Mouse (Mus musculus) kidney, postnatal 36 days (tissue): ENCODE measurements around the gene Wipf3.

Source experiments
- DNase-seq, 2 experiments: peaks; one replicate each; pipeline ENCODE4 v3.0.0; 2021 to 2022; ENCODE audit warnings: mixed read lengths in 2 of 2

The Wipf3 gene

DNA sequence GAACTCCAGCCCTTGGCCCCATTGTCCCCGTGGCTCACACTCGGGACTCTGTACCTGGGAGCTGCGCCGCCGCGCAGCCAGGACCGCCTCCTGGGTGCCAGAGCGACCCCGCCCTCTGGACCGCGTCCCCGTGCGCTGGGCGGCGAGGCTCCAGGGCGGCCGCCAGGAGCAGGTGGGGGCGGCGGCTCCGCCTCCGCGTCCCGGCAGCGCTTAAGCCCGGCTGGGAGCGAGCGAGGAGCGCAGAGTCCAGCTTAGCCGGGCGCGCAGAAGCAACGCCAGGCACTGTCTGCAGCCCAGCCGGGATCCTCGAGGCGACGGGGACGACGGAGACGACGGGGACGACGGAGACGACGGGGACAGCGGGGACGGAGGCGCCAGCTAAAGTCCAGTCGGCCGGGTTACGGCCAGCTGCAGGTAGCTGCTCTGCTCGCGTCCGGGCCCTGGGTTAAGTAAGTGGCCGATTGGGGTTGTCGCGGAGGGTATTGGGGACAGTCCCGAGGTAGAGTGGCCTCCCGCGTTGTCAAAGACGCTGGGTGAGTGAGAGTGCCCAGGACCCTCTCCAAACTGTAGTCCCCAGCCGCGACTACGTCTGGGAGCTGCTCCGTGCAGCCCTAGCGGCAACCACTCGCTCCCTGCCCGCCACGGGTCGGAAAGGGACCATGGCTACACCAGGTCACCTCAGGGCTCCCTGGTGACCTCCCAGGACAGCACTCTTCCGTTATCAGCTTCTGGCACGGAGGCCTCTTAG lies at the start of gene Wipf3:
Wipf3 (plus strand) TSS at position 157 of the 748 bp plus-strand sequence.
- DNase-seq = peak; percentile 83 to 89

DNA sequence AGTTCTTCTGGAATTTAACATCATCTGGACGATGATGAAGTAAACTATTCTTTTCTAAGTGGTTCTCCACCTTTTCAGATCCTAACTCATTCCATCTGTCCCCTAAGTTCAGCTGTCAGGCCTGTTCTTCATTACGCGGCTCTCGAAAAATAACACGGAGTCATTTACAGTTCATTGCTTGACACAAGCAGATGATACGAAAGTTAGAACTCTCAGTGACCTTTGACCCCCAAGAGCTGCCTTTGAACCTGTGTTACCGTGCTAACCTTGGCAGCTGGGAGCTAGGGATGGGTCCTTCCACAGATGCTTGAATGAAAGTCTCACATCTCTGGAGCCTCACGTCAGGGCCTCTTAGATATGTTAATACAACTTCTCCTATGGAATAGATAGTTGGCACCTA lies 46.8 kb upstream of the Wipf3 start:
- DNase-seq = no peak

DNA sequence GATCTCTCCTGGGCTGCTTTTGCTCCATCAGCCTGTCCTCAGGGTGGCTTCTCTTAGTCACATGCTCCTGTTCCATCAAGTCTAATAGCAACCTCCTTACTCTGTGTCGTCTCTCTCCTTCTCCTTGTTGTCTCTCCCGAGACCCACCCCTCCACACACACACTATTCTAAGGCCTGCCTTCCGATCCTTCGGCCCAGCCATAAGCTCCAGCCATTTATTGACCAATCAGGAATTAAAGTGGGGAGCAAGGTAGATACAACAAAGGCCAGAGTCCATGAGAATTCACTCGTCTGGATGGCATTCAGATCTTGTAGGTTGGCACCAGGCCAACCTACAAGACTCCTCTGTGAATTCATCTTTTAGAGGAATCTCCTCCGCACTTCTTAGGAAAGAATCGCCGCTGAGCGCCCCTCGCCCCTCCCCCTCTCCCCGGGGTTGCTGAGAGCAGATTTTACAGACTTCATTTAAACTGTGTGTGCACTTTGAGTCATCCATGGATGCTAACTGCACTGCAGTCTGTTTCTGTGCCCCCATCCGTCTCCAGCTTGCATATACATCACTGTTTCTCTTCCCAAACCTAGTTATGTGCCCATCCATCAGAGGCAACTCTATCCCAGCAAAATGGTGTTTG lies 45.4 kb upstream of the Wipf3 start:
- no peak for DNase-seq

DNA sequence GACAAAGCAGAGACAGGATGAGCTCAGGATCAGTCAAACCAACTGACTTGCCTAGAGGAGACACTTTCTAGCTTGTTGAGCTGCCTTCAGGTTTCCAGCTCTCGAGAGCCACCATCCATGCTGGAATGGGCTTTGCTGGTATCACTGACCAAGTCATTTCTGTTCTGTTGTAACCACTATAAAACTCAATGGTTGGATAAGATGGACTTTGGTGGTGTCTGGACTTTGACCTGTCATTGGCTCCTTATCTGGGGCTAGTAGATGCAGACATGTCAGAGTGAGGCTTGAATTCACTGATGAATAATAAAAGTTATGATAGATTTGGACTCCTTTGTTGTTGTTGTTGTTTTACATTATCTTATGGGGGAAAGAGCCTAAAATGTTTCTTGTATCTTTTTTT lies 44.6 kb upstream of the Wipf3 start:
- no peak for DNase-seq

DNA sequence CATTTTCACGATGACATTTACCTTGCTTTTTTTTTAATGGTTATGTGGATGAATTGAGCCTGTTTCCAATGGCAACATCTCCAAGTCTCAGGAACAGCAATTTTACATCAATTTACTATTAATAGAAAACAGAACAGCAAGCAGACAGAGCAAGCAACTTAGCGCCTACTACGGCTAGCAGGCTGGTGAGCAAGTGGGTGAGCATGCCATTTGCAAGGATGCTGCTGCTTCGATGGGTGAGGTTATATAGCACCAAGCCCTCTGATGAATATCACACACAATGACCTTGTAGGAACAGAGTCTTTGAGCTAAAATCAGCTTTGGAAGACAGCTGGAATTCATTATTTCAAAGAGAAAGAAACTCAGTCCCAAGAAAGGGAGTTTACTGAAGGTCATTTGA lies 43.0 kb upstream of the Wipf3 start:
- no peak for DNase-seq

DNA sequence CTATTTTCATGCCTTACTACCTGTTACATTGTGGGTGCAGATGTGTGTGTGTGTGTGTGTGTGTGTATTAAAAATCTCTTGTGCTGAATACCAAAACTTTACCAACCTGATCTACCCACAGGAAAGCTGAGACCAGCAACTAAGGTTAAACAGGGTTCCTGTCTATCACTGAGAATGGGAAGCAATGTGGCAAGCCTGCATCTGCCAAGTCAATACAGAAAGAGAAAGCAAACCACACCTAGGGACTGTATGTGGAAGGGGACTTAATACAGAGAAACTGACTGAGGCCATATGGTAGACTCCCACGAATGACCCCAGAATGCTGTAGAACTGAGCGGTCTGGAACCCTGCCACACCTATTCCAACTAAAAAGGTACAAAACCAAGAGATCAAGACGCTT lies 42.4 kb upstream of the Wipf3 start:
- DNase-seq = no peak

DNA sequence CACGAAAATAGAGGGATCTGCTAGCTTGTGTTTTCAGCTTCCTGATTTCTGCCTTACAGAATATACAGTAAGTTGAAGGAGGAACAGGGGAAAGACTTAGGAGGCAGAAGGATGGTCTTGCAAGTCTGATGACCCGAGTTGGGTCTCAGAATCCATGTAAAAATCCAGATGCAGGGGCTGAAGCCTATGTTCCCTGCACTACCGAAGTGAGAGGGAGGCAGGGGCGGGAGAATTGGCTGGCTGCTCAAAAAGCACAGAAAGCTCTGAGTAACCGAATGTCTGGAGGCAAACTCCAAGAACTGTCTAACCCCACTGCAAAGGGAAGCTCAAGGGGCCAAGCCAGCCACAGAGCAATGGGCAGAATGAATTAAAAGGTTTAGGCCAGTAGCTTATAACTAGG lies 41.7 kb upstream of the Wipf3 start:
- no peak for DNase-seq

DNA sequence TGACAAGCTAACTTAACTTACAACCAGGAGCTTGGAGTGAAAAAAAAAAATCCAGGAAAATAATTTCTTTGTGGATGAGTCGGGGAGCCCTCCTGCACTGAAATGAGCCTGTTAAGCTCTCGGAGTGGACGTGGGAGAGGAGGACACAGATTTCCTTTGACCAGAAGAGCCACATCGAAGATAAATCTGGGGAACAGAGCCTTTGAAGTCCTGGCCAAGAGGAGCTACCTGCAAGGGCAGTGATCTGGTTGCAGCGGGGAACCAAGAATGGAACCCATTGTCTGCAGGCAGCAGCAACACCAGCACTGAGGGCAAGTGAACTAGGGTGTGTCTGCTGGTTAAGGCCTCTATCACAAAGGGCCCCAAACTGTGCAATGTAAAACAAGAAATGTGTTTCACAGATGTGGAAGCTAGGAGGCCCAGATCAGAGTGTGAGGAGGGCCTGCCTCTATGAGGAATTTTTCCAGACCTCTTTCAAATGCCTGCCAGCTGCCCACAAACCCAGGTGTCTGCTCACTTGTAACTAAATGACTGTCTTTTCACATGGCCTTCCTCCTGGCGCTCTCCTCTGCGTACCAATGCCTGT lies 40.6 kb upstream of the Wipf3 start:
- no peak for DNase-seq

DNA sequence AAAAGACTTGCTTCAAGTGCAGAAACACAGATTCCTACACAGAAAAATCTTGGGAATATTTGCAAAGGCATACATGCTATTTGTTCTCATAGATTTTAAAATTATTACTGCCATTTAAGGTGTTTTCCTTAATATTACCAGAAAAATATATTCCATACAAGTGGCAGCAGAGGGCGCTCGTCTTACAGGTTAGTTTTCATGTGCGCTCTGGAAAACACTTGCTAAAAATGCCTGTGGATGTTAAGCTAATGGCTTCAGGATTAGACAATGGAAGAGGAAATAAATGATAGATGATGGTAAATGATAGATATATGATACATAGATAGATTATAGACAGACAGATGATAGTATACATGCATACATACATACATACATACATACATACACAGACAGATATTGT lies 37.6 kb upstream of the Wipf3 start:
- peak; percentile 29 to 81 for DNase-seq

DNA sequence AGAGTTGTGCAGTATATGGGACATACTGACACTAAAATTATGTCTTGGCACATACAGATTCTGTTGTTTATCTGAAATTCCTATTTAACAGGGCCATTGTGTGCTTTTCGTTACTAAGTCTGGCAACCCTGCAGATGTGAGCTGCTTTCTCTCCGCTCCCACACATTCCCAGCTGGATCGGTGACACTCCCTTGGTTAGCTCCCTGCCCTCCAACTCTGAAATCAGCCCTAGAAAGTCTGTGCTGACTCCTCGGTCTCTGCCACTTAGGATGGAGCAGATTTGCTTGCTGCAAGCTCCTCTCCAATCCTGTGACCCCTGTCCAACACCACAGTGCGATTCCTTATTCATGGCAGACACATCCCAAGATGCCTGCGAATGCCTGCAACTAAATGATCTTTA lies 35.5 kb upstream of the Wipf3 start:
- no peak for DNase-seq

DNA sequence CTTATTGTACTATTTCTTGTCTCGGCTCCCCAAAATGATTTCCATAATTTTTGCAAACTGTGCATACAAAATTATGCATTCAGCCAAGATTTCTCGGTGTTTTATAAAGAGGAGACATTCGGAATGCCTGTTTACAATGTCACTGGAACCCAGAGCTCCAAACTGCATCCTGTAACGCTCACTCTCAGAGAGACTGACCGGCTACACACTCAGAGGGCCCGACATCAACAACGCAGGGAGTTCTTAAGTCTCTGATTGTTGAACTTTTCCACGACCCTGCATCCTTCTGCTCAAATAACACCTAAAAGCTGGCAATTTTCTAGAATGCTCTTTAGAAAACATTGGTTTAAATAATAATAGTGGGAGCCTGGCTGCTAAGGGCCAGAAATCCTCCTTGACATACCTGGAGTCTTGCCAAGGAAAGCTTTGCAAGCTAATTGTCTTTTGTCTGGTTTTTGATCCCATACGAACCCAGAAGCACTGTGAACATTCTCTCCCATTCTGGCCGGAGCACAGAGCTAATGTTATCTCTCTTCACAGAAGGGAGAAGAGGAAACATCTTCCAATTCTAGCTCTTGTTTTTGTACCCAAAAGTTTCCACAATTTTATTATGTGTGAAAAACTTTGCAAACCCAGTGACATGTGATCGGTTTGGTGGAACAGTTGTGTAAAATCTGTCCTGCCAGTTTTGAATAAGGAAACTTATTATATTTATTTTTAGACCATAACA lies 30.0 kb upstream of the Wipf3 start:
- DNase-seq = peak in 1 of 2 experiments; percentile 11

DNA sequence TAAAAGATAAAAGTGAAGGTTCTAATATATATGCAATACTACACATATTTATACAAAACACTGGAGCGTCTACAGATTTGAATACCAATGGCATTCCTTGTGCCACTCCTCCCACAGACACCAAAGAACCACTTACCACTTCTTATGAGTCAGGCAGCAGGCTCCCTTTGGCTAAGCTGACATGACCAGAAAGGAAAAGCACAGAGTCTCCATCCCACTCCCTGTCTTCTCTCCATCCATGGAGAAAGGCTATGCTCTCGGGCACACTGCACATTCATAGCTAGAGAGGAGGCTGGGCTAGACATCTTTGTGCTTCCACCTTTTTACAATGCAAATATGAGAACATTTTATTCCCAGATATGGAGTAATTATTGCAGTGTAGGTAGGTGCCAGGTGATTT lies 27.9 kb upstream of the Wipf3 start:
- no peak for DNase-seq

DNA sequence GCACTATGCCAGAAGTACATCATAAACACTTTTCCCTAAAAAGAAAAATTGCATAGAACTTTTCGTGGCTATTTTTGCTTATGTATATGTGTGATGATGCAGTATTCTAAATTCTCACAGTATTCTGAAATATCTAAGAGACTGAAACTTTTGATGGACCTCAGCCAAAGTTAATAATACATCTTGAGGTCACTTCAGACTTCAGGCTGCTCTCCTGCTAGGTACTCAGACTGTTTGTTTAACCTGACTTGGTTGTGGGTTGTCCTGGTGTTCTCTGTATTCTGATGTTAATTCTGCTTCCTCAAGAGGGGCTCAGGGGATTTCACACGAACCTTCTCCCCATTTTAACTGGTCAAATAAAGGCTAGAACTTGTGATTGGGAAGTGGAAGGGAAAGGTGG lies 24.5 kb upstream of the Wipf3 start:
- DNase-seq = no peak

DNA sequence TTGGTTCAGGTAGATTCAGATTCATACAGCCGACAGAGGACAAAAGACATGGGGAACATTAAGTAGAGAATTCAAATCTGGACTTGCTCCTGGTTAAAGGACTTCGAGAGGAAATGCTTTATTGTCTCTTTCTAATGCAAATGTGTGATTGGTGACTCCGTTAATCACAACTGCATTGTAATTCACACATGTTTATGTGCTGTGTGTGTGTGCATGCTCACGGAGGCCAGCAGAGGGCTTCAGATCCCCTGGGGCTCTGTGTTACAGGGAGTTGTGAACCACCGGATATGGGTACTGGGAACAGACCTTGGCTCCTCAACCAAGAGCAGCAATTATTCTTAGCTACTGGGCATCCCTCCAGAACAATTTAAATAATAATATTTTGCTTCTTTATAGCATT lies 23.3 kb upstream of the Wipf3 start:
- no peak for DNase-seq

DNA sequence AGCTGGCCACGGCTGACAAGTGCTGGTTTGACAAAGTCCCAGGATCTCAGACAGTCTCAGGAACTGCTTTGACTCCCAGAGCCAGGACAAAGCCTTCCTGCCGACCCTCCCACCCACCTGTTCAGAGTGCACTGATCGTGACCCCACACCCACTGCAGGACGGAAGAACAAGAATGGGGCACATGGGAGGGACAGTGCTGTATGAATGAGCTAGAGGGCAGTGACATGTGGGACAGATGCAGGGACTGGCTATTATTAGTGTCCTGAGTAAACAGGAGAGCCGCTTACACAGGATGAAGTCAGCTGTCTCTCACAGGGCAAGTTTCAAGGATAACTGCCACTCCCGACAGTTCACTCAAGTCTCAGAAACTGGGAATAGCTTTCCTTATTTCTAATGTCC lies 20.1 kb upstream of the Wipf3 start:
- DNase-seq = no peak

DNA sequence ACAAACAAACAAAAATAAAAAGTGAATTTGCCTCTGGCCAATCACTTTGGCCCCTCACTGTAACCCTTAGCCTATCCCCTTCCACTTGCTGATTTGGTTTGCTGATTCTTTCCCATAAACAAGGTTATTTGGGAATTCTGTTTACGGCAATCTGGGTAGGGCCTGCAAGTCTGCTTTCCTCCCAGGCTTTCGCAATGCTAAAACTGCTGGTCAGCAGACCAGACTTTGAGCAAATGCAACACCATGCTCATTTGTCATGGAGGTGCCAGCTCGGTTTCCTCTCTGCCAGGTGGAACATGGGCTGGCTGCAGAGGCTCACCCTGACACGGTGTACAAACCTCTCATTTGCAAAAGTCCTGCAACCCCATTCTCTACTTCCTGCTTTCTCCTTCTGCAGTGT lies 19.0 kb upstream of the Wipf3 start:
- DNase-seq = no peak

DNA sequence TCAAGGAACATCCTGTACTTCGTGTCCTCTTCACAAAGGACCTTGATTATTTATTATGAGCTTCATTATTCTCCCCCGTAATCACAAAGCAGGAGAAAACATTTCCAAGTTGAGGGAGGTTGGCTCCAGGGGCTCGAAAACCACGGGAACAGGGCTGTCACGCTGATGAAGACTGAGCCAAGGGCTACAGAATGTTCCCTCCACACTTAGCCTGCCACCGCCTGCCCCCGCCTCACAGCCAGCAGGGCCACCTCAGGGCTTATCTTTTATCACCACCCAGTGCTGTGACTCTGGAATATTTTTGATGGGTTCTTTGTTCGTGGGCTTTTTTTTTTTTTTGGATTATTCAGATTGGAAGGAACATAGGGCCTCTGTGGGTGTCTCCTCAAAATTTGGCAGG lies 17.8 kb upstream of the Wipf3 start:
- no peak for DNase-seq

DNA sequence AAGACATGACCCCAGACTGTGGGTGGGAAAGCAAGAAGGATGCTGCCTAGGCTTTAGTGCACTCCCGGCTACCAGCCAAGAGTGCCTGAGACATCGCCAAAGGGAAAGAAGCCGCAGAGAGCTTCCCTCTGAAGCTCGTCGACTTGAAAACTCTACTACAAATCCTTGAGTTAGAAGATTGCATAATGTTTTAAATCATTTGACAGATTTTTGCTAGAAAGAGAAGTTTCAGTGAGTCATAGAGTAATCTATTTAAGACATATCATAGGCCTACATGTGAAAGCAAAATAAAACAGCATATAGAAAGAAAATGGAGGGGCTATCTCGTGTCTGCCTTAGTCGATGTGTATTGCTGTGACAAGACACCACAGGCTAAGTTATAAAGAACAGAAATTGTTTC lies 16.5 kb upstream of the Wipf3 start:
- DNase-seq = no peak

DNA sequence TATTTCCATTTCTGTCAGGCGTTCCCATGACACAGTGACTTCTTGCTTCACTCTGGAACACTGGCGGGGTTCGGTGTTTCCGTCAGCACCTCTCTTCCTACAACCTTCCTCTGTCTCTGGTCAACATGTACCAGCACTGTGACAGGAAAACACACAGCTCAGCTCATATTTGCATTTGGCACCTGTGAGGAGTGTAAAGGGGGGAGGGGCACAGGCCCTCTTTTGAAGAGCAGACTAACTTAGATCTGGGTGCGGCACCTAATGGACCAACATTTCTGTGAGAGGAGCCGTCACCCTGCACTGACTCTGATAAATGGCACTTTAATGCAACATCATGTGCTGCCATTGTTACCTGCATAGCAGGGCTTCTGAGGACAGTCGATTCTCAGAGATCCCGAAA lies 4.2 kb upstream of the Wipf3 start:
- DNase-seq = no peak

DNA sequence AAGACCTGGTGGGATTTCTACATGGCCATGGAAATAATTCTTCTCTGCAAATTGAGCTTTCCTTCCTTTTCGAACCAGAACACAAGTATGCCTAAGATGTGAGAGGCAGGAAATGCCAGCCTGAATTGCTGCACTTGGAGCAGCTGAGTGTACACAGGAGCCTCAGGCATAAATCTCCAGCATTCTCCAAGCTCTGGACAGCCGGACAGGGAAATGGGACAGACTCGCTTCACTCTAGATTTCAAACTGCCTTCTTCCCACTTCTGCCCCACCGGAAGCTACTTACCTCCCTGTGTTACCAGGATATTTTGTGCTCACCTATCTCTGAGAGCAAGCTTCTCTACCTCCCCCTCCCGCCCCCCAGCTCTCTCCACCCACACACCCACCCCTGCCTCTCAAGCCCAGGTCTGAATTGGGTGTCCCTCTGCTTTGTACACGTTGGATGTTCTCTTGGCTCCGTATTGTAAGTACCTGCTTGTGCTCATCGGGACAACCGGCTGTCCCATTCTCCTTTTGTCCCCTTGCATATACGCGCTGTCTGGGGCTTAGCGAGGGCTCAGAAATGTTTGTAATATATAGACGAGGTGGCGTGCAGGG lies 455 bp upstream of the Wipf3 start:
- DNase-seq = no peak

DNA sequence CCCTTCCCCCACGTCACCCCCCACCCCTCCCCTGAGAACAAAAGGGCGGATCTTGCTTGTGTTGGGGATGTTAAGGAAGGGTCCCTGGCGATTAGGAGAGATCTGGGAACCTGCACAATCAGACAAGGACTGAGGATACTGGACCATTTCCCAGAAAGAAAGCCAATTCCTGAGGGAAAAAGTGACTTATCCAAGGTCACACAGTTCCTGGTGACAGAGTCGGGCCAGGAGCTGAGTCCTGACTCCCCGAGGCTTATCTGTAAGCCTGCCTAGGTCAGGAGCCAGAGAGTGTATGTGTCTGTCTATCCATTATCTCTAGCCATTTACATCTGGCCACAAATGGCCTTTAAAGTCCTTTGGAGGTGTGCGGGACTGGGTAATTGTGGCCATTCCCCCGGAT lies 818 bp downstream of the Wipf3 start:
- no peak for DNase-seq

DNA sequence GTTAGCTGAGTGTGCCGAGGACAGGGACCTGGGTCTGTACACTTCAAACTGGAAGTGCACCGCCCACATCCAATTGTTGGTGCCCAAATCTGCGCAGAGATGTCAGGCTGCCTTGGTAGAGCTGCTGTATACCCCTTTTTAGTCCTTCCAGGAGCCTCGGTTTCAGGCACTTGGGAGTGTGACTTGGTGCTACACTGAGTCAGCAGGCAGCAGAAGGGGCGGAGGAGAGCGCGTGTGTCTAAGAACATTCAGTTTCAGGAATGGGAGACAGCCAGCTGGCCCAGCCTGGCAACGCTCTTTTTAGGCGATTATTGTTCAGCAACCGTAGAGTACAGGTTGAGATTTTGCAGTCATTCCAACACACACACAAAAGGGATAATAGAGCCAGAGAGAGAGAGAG lies 2.4 kb downstream of the Wipf3 start:
- no peak for DNase-seq

DNA sequence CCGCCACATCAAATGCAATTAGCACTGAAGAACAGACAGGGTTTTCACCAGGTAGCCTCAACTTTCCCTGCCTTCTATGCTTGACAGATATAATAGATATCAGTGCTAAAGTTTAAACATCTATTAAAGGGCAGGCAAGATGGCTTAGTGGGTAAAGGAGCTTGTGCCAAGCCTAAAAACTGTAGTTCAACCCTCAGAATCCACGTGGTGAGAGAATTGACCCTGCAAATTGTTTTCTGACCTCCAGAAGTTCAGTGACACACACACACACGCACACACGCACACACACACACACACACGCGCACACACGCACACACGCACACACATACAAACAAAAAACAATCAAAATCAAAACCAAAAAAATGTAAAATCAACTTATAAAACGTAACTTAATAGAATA lies 2.8 kb downstream of the Wipf3 start:
- DNase-seq = no peak
